Mouse (Mus musculus) Patski (cell line): ENCODE measurements at regions not wholly inside any gene's neighbourhood (a gene's known extent, or its start where the extent isn't known, plus 50 kb on each side); places are given as distances from the start of the nearest gene placed in this dataset.
A peak's percentile ranks its signal among the peaks of the same experiment; 100 is the strongest.

ENCODE experiments used
- ATAC-seq: fragments of 100-300 bp; one replicate; pipeline ENCODE4 v1.8.0; 2021
- CTCF ChIA-PET: fragments of 350-600 bp; sonication (Branson Sonifier 250); formaldehyde crosslinking; loops from one replicate; lab custom pipeline; 2022; ENCODE audit warnings: inconsistent platforms; lab: Charles Lee
- POLR2A ChIA-PET: fragments of 350-600 bp; sonication (Branson Sonifier 250); formaldehyde crosslinking; loops from one replicate; lab custom pipeline; 2022; ENCODE audit warnings: antibody characterized with exemption, inconsistent platforms; lab: Charles Lee
- DNase-seq: peaks from one replicate; pipeline ENCODE4 v3.0.0-alpha.2; 2011; ENCODE audit warnings: low read depth, low spot score
- H3K27me3 ChIP-seq: fragments of 371-371 bp; one replicate; pipeline ENCODE4 v1.5.1; 2021
- CTCF ChIP-seq: fragments of 100-300 bp; IDR thresholded peaks from one replicate; pipeline ENCODE4 v1.5.1; 2021
- in situ Hi-C: fragments of 300-500 bp; cut with MboI; formaldehyde crosslinking; loops from 3 replicates; pipeline ENCODE4 v1.11.1; 2018; ENCODE audit warnings: low pct_unique_long_range_greater_than_20kb, mixed read lengths

- POLR2A ChIA-PET: interaction anchor here (0.6 kb wide), 1 partner anchor 44 kb away, joined by 3 read pairs; no protein-coding TSS in a partner anchor
These were observed 137.3 kb upstream of the 1700016C15Rik start for GRCm38 (mm10) chr1:177592337-177592736.

GRCm38 (mm10) chr1:177594341-177594740 is 135.3 kb upstream of the 1700016C15Rik start:
- in situ Hi-C loops: no loop called here
- no peak for DNase-seq
- ATAC-seq: no peak
- ChIA-PET POLR2A (no interaction called here), CTCF (no interaction called here)
- no peak for TF ChIP-seq CTCF
- H3K27me3 ChIP-seq: no peaks in the 10 kb centered on the region

More at GRCm38 (mm10) chr1:177592337-177592736, 137.3 kb upstream of the 1700016C15Rik start:
- CTCF ChIA-PET: no interaction called here
- no peak for ATAC-seq
- H3K27me3 ChIP-seq: no peaks in the 10 kb centered on the region
- DNase-seq: no peak
- no peak for TF ChIP-seq CTCF
- in situ Hi-C loops: no loop called here

GRCm38 (mm10) chr1:177595326-177595914 is 134.2 kb upstream of the 1700016C15Rik start:
- POLR2A ChIA-PET: no interaction called here
- TF ChIP-seq CTCF: no peak
- CTCF ChIA-PET: no interaction called here
- no peak for DNase-seq
- no peak for ATAC-seq
- in situ Hi-C loops: no loop called here
- no peaks in the 10 kb centered on the region for H3K27me3 ChIP-seq

- no peak for TF ChIP-seq CTCF
- POLR2A ChIA-PET: no interaction called here
- in situ Hi-C loops: no loop called here
- DNase-seq (no peak), ATAC-seq (peak; percentile 44)
- no peaks in the 10 kb centered on the region for H3K27me3 ChIP-seq
- CTCF ChIA-PET: no interaction called here
These were observed 132.6 kb upstream of the 1700016C15Rik start for GRCm38 (mm10) chr1:177597036-177597435.

- ChIA-PET CTCF (interaction anchor here (1.5 kb wide), 1 partner anchor 9 kb away, joined by 5 read pairs; no protein-coding TSS in a partner anchor), POLR2A (no interaction called here)
- DNase-seq: no peak
- no peak for ATAC-seq
- TF ChIP-seq CTCF: no peak
- no peaks in the 10 kb centered on the region for H3K27me3 ChIP-seq
- in situ Hi-C loops: no loop called here
These were observed 124.2 kb upstream of the 1700016C15Rik start for GRCm38 (mm10) chr1:177605353-177605969.

DNA sequence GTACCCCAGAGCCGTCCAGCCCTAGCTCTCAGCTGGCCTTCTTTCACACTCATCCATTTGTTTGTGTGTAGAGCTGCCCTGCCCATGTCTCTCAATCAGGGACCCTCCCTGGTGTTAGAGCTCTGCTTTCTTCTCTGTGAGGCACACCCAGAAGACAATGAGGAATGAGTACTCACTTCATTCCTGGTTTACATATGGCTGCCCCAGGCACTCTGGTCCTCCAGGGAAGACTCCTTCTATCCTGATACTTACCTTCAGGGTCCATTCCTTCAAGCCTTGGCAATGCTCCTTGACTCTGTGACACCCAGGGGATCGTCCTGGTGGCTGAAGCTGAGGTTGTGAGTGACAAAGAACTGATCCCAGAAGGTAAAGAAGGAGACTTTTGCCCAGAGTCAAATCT is 122.0 kb upstream of the 1700016C15Rik start:
- ChIA-PET CTCF (interaction anchor here (1.0 kb wide), 1 partner anchor 9 kb away, joined by 3 read pairs; no protein-coding TSS in a partner anchor), POLR2A (interaction anchor here (0.7 kb wide), 1 partner anchor 593 kb away, joined by 3 read pairs; no protein-coding TSS in a partner anchor)
- ATAC-seq (no peak), DNase-seq (no peak)
- TF ChIP-seq CTCF: no peak
- H3K27me3 ChIP-seq: no peaks in the 10 kb centered on the region
- in situ Hi-C loops: no loop called here

GRCm38 (mm10) chr1:177608551-177609020 is 121.0 kb upstream of the 1700016C15Rik start:
- no peak for ATAC-seq
- no peaks in the 10 kb centered on the region for H3K27me3 ChIP-seq
- TF ChIP-seq CTCF: no peak
- POLR2A ChIA-PET: interaction anchor here (0.6 kb wide), 1 partner anchor 154 kb away, joined by 3 read pairs; no protein-coding TSS in a partner anchor
- CTCF ChIA-PET: interaction anchor here (1.0 kb wide), 1 partner anchor 326 kb away, joined by 3 read pairs; no protein-coding TSS in a partner anchor
- in situ Hi-C loops: no loop called here
- no peak for DNase-seq

GRCm38 (mm10) chr1:177609226-177609625 is 120.4 kb upstream of the 1700016C15Rik start:
- ChIA-PET POLR2A (interaction anchor here (0.6 kb wide), 1 partner anchor 155 kb away, joined by 3 read pairs; no protein-coding TSS in a partner anchor), CTCF (interaction anchor here (1.0 kb wide), 1 partner anchor 327 kb away, joined by 3 read pairs; no protein-coding TSS in a partner anchor)
- in situ Hi-C loops: no loop called here
- no peaks in the 10 kb centered on the region for H3K27me3 ChIP-seq
- TF ChIP-seq CTCF: no peak
- ATAC-seq (no peak), DNase-seq (no peak)

- TF ChIP-seq CTCF: no peak
- ATAC-seq: no peak
- POLR2A ChIA-PET: no interaction called here
These were observed 119.9 kb upstream of the 1700016C15Rik start for GRCm38 (mm10) chr1:177609683-177610082.

DNA sequence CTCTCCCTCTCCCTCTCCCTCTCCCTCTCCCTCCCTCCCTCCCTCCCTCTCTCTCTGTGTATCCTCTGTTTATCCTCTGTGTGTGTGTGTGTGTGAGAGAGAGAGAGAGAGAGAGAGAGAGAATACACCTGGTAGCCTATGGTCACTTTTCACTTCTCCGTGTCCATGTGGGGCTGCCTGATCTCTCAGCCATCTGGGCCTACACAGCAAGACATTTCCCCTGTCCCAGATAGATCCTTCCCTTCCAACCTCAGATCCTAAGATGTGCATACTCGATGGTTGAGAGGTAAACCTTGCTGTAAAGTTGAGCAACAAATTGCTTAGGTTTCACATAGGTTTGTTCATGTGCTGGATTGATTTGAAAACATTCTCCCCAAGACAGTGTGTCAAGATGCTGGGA is 119.5 kb upstream of the 1700016C15Rik start:
- in situ Hi-C loops: no loop called here
- no peak for ATAC-seq
- CTCF ChIA-PET: no interaction called here
- no peak for DNase-seq
- no peaks in the 10 kb centered on the region for H3K27me3 ChIP-seq
- no peak for TF ChIP-seq CTCF
- POLR2A ChIA-PET: no interaction called here

More at GRCm38 (mm10) chr1:177609683-177610082, 119.9 kb upstream of the 1700016C15Rik start:
- H3K27me3 ChIP-seq: no peaks in the 10 kb centered on the region
- DNase-seq: no peak
- CTCF ChIA-PET: no interaction called here
- in situ Hi-C loops: no loop called here

DNA sequence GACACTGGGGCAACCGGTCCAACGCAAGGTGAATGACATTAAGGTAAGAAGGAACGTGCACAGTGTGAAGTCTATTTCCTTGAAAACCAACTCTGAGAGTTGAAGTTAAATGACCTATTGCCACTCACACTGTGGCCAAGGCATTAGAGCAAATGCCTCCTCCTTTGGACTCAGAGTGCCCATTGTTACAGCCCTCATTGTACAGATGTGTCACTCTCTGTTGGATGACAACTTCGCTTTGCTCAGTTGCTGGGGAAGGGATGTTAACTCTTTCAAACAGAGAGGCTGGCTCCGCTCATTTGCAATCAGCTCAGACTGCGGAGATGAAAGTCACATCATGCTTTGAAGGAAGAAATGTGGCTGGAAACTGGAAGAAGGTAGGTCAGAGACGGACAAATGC is 117.1 kb upstream of the 1700016C15Rik start:
- DNase-seq (no peak), ATAC-seq (no peak)
- no peak for TF ChIP-seq CTCF
- H3K27me3 ChIP-seq: no peaks in the 10 kb centered on the region
- ChIA-PET CTCF (interaction anchor here (0.9 to 1.4 kb wide), 2 partner anchors 22 to 32 kb away, joined by 3 read pairs; no protein-coding TSS in a partner anchor), POLR2A (interaction anchor here (0.8 kb wide), 1 partner anchor 205 kb away, joined by 3 read pairs; no protein-coding TSS in a partner anchor)
- in situ Hi-C loops: no loop called here
